Comparison of ENCODE assay signal across 8 mouse cellular contexts in the genomic region with DNA sequence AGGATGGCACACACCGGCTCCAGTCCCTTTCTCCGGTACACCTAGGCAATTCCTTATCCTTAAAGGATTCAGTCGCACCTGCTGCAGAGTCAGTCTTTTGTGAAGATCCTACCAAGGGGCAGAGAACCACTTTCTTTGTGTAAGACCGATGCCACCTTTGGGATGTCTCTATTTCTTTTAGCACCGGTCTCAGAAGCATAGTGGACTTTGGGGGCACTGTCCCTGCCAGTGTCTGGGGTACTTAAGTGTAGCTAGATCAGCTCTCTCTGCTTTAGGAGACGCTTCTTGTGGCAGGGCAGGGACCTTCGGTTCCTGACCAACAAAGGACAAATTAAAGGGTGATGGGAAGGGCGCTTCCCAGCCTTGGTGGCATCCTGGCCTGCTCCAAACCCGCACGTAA. TPM values are rescaled to one million over a fixed set of nuclear protein-coding genes. Genes with fewer than 3 reads are reported as not detected.
DNase-seq lines count a peak whose midpoint lies in the region; ATAC-seq and TF ChIP-seq lines count a peak whose summit lies in the region.

No protein-coding gene starts in this region.

- TF ChIP-seq CTCF in lung, embryonic 14.5 days (IDR thresholded peaks at IDR 0.05; ENCODE audit: low read depth): no peak

- H3K36me3 ChIP-seq in lung, embryonic 14.5 days (ENCODE audit: insufficient read depth): no peaks in the 10 kb centered on the region
- H3K36me3 ChIP-seq in forebrain, embryonic 11.5 days (ENCODE audit: control insufficient read depth, insufficient read depth, low read length): no peaks in the 10 kb centered on the region
- H3K36me3 ChIP-seq in limb, embryonic 11.5 days (ENCODE audit: control insufficient read depth, insufficient read depth, low read length): no peaks in the 10 kb centered on the region
- H3K36me3 ChIP-seq in neural tube, embryonic 15.5 days: no peaks in the 10 kb centered on the region

- 11% methylated on average over 10 of the region's 10 CpGs for WGBS in lung, embryonic 14.5 days
- 7% methylated on average over 10 of the region's 10 CpGs for WGBS in forebrain, embryonic 11.5 days
- 11% methylated on average over 10 of the region's 10 CpGs for WGBS in limb, embryonic 11.5 days
- WGBS in neural tube, embryonic 15.5 days: 3% methylated on average over 10 of the region's 10 CpGs

- 0 out of 2 replicates have a peak, but pooled peaks cover 8% of the 10 kb centered on the region for H3K4me1 ChIP-seq in lung, embryonic 14.5 days (ENCODE audit: insufficient read depth)
- H3K4me1 ChIP-seq in forebrain, embryonic 11.5 days (replicated peaks; ENCODE audit: control insufficient read depth, insufficient read depth, low read length): peaks cover 4% of the 10 kb centered on the region; the same call in 1 of the 2 replicates
- H3K4me1 ChIP-seq in limb, embryonic 11.5 days (ENCODE audit: control insufficient read depth, insufficient read depth, low read length): peaks cover 7% of the 10 kb centered on the region
- H3K4me1 ChIP-seq in neural tube, embryonic 15.5 days: peaks cover 39% of the 10 kb centered on the region

- H3K9me3 ChIP-seq in lung, embryonic 14.5 days (ENCODE audit: low read depth, low read length): peaks cover 4% of the 10 kb centered on the region; the same call in 1 of the 2 replicates
- H3K9me3 ChIP-seq in forebrain, embryonic 11.5 days (ENCODE audit: control insufficient read depth, low read length): no peaks in the 10 kb centered on the region
- no peaks in the 10 kb centered on the region for H3K9me3 ChIP-seq in limb, embryonic 11.5 days (ENCODE audit: control insufficient read depth, low read length)
- H3K9me3 ChIP-seq in neural tube, embryonic 15.5 days (replicated peaks): no peaks in the 10 kb centered on the region

- no peak overlapping the region for H3K27ac ChIP-seq in lung, embryonic 14.5 days (ENCODE audit: low read depth)
- H3K27ac ChIP-seq in forebrain, embryonic 11.5 days (ENCODE audit: low read depth, low read length): peak overlapping the region; percentile 82
- no peak overlapping the region for H3K27ac ChIP-seq in limb, embryonic 11.5 days (replicated peaks; ENCODE audit: low read depth, low read length)
- H3K27ac ChIP-seq in neural tube, embryonic 15.5 days (replicated peaks): peak overlapping the region; percentile 91

- peak overlapping the region; percentile 95 for H3K4me2 ChIP-seq in lung, embryonic 14.5 days
- peak overlapping the region; percentile 96 for H3K4me2 ChIP-seq in forebrain, embryonic 11.5 days (ENCODE audit: low read depth, low read length, severe bottlenecking)
- H3K4me2 ChIP-seq in limb, embryonic 11.5 days (ENCODE audit: low read depth, severe bottlenecking): peak overlapping the region; percentile 96
- H3K4me2 ChIP-seq in neural tube, embryonic 15.5 days: peak overlapping the region; percentile 90

- ATAC-seq in lung, embryonic 14.5 days (ENCODE audit: insufficient read depth): no peak
- ATAC-seq in forebrain, embryonic 11.5 days (replicated peaks; ENCODE audit: low FRiP score): no peak
- no peak for ATAC-seq in limb, embryonic 11.5 days (ENCODE audit: insufficient number of reproducible peaks, low FRiP score, low TSS enrichment, low read depth)
- peak; percentile 33 for ATAC-seq in neural tube, embryonic 15.5 days (ENCODE audit: low FRiP score)

- peak overlapping the region; percentile 76 for H3K9ac ChIP-seq in lung, embryonic 14.5 days
- H3K9ac ChIP-seq in forebrain, embryonic 11.5 days (ENCODE audit: low read length): peak overlapping the region; percentile 80
- peak overlapping the region; percentile 83 for H3K9ac ChIP-seq in limb, embryonic 11.5 days (ENCODE audit: low read length)
- H3K9ac ChIP-seq in neural tube, embryonic 15.5 days (replicated peaks): peak overlapping the region; percentile 69

- peak; percentile 28 for DNase-seq in lung, embryonic 14.5 days
- no peak for DNase-seq in lung, postnatal 14 days
- DNase-seq in forebrain, embryonic 11.5 days (ENCODE audit: low spot score): no peak
- DNase-seq in limb, embryonic 11.5 days (ENCODE audit: low spot score): peak; percentile 41
- no peak for DNase-seq in frontal cortex, postnatal 14 days (ENCODE audit: low spot score in 2 of 2)
- DNase-seq in layer of hippocampus, adult 8-10 months (ENCODE audit: low spot score in 2 of 2): no peak
- DNase-seq in urinary bladder, postnatal 25 days (ENCODE audit: low spot score): no peak

- H3K4me3 ChIP-seq in lung, embryonic 14.5 days (ENCODE audit: low read depth, low read length): peak overlapping the region; percentile 68
- peak overlapping the region; percentile 61 for H3K4me3 ChIP-seq in forebrain, embryonic 11.5 days (ENCODE audit: low read depth, low read length)
- peak overlapping the region; percentile 52 for H3K4me3 ChIP-seq in limb, embryonic 11.5 days (ENCODE audit: low read depth, low read length)
- H3K4me3 ChIP-seq in neural tube, embryonic 15.5 days (replicated peaks): peak overlapping the region; percentile 62

- peaks cover 15% of the 10 kb centered on the region for H3K27me3 ChIP-seq in lung, embryonic 14.5 days (ENCODE audit: insufficient read depth, low read length)
- H3K27me3 ChIP-seq in forebrain, embryonic 11.5 days (ENCODE audit: control insufficient read depth, insufficient read depth, low read length): peaks cover 6% of the 10 kb centered on the region
- H3K27me3 ChIP-seq in limb, embryonic 11.5 days (ENCODE audit: control insufficient read depth, insufficient read depth, low read length): 0 out of 2 replicates have a peak, but pooled peaks cover 4% of the 10 kb centered on the region
- peaks cover 10% of the 10 kb centered on the region for H3K27me3 ChIP-seq in neural tube, embryonic 15.5 days (replicated peaks)

RNA-seq across cellular contexts. Expression of a gene that starts 0.5 kb away (rescaled TPM):
- 16.4 and 18.1 TPM in 2 replicates for polyA plus RNA-seq in lung, embryonic 14.5 days (2014; fragmentation: Nextera tagmentation; extraction: Ambion mirVana)
- polyA plus RNA-seq in forebrain, embryonic 11.5 days (2014; fragmentation: Nextera tagmentation; extraction: Ambion mirVana): 19.6 and 20.3 TPM in 2 replicates
- 9.6 and 9.8 TPM in 2 replicates for polyA plus RNA-seq in limb, embryonic 11.5 days (2014; fragmentation: Nextera tagmentation; extraction: Ambion mirVana)
- 17.6 and 18.2 TPM in 2 replicates for polyA plus RNA-seq in neural tube, embryonic 15.5 days (2015; fragmentation: Nextera tagmentation; extraction: Ambion mirVana)
- 10 to 100 TPM; 22.1 to 26.4 (median 24.1) TPM for total RNA-seq in layer of hippocampus, adult 8-10 months (2022)

Comparison
In these comparisons a context has a peak if more than half of its experiments do, and no peak if none do; other contexts are left out.
1. DNase-seq: peak in lung, embryonic 14.5 days (single experiment) and limb, embryonic 11.5 days (single experiment); none in lung, postnatal 14 days (single experiment), forebrain, embryonic 11.5 days (single experiment), frontal cortex, postnatal 14 days (0 of 2), layer of hippocampus, adult 8-10 months (0 of 2) and urinary bladder, postnatal 25 days (single experiment).
2. H3K27ac ChIP-seq: peak in forebrain, embryonic 11.5 days (single experiment) and neural tube, embryonic 15.5 days (single experiment); none in lung, embryonic 14.5 days (single experiment) and limb, embryonic 11.5 days (single experiment).
3. Peak in every context shown above with its lines, with median percentiles within 50 percentile points of each other: H3K4me2 ChIP-seq, H3K4me3 ChIP-seq and H3K9ac ChIP-seq.